Mouse (Mus musculus): ENCODE measurements at regions not wholly inside any gene's neighbourhood (a gene's known extent, or its start where the extent isn't known, plus 50 kb on each side); places are given as distances from the start of the nearest gene placed in this dataset.

DNA sequence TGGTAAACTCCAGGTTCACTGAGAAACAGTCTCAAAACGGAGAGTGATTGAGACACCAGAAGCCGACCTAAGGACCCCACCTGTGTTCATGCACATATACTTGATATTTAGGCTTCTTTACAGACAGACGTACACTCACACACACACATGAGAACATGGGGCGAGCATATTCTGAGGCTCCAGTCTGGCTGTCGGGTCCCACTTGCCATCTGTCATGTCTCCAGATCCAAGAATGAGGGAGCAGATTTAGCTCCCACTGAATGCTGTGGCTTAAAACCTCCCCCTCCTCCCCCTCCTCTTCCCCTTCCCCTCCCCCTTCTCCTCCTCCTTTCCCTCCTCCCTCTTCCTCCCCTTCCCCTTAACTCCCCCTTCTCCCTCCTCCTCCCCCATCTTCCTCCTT lies 167.5 kb downstream of the Sh3bp4 start:
- TF ChIP-seq EP300 (IDR thresholded peaks at IDR 0.05; ENCODE audit: low read depth) (no peak), CTCF (IDR thresholded peaks at IDR 0.05; ENCODE audit: low read depth) (no peak)
